Mouse (Mus musculus) cerebral cortex, adult 2 months (tissue): ENCODE measurements around the gene Car15.

Experiments used
- WGBS: fragments of 180-500 bp; shearing (Covaris S2); methylation state at CpG from one replicate; pipeline ENCODE4 v1.1.7; 2018; 5-methylcytosine and 5-hydroxymethylcytosine counted together

The Car15 gene

DNA sequence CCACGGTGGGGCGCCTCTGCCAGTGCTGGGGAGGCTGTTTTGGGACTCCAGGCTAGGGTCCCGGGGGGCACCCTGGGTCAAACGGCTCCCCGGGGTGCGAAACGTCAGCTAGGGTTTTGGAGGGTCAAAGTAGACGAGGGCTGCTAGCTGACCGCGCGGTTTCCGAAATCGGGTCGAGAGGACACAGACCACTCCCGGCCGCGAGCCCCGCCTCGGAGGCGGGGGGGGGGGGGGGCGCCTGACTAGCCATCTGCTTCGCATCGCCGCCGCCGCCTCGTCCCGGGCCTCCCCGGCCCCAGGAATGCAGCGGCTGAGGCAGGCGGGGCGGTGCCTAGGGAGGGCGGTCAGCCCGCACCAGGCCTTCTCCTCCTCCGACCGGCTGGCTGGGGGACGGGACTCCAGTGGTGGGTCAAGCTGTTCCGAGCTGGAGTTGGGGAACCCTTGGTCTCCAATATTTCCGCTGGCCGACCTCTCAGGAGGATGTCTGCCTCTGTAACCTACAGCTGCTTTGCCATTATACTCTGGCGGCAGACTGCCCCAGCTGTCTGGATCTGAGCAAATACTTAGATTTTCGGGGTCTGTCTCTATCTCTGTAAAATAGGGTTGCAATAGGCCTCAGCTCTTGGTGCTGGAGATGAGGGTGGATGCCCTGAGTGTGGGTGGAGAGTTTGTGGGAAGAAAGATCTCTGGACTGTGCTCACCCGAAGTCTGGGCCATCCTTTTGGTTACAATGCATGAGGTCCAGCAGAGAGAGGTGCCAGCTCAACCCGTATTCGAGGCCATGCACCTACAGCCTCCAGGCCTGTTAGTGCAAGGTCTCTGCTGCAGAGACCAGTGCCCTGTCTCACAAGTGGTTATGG is 39.6 kb downstream of the Car15 start:
- 20% methylated on average over 39 of the region's 45 CpGs for WGBS

DNA sequence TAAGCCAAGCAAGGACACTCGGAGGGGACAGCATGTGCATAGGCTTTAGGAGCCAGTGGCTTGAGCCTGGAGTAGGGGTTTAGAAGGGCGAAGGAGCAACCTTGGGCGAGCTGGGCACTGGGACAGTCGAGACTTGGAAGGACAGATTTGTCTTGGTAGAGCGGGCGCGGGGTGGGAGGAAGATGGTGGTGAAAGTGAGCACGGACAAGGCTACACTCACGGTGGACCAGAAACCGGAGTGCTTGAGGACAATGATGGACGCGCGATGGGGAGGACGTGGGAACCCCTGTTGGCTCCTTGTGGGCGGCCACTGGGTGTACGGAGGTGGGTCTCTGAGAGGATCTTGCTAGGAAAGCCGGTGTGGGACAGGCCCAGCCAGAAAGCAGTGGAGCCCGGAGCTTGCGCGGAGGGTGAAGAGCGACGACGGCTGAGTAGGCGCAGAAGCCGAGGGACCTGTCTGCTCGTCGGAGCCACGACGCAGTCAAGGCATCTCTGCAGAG is 40.3 kb downstream of the Car15 start:
- WGBS, result 16% methylated on average over 29 of the region's 29 CpGs

DNA sequence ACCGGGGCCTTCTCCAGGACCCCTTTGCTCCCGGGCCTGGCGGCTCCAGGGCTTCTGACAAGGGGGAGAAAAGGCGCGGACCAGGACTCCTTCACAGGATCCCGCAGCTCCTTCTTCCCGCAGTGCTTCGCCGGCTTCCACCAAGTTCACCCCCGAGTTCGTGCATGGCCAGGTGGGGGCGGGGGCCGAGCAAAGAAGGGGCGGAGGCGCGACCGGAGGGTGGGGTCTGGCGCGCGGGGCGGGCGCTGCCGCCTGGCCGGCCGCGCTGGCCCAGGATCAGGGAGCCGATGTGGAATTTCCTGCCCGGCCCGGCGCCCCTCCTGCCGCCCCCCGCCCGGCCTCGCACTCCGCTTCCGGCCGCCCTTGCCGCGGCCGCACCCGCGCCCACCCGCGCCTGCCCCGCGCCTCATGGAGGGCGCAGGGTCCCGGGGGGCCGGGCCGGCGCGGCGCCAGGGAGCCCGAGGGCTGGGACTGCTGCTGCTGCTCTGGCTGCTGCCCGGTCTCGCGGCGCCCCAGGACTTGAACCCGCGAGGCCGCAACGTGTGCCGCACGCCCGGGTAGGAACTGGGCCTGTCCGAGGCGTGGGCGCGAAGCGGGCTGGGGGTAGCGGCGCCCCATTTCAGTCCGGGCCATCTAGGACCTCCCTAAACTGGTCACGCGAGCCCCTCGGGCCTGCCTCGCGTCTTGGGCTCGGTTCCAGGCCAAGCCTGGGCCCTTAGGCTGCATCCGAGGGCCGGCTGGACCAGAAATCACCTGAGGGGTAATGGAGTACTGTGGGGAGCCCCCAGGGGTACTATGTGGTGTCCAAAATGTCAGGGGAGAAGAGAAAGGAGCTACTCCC is 41.0 kb downstream of the Car15 start, which contains the start of gene Scarf2:
Scarf2 (plus strand) TSS at position 312 of the 841 bp plus-strand sequence.
- WGBS, result 4% methylated on average over 81 of the region's 81 CpGs

DNA sequence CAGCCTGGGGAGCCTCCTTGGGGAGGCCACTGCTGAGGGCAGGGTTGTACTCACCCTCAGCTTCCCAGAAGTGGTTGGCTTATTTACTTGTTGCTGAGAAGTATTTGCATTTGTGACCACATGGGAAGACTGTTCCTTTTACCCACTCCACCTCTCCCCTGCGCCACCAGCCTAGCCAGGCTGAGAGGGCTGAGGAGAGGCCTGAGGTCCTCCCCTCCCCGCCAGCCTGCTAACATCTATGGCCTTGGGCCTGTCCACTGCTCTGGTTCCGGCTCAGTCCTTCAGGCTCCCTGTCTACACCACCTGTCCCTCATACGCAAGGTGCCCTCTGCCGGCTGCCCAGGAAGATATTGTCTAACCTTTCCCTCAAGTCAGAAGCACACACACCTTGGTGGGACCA is 42.5 kb downstream of the Car15 start:
- WGBS, result 86% methylated on average over 5 of the region's 5 CpGs

DNA sequence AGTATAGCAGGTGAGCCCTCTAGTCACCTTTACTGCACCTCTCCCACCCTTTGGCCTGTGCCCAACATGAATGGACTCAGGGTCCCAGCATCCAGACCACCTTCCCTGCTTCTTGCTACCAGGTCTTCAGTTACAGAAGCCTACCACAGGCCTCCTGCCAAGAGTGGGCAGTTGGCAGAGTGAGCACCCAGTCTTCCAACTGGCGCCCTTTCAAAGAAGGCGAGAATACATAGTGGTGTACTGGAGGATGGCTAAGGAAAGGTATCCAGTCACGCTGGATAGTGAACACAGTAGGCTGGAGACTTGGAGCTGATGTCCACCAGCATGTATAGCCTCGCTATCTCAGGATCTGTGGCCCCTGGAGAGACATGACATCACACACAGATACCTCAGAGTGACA is 44.1 kb downstream of the Car15 start:
- WGBS, result 53% methylated on average over 4 of the region's 4 CpGs

DNA sequence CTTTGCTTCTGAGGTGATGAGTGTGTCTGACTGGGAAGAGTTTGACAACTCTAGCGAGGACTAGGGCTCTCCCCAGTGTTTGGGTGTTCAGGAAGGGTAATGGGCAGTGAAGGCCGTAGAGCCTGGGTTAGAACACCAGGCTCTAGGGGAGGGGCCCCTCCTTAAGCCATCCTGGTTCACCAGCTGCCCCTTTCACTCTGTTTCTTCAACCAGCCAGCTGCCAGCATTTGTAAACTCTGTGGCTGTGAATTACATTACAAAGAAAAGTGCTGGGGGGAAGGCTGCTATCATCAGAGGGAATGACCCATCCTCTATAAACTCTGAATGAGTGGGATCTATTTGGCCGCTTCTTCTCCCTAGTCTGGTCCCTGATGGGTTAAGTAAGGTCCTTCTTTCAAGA is 45.4 kb downstream of the Car15 start:
- 86% methylated on average over 3 of the region's 3 CpGs for WGBS

DNA sequence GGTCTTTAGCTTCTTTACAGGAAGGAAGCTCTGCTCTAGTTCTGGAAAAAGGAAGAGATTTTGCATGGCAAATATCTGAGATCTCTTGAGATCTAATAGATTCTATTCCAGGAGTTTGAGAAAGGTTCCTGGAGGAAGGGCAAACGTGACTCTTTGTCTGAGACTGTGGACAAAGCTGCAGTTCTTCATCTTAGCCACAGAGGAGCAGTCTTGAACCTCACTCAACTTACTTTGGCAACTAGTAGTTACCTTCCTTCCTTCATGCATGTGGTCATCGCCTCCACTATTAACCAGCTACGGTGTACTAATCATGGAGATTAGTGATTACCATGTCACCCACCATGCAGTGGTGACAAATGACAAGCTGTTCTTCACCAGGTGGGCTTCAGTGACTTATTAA is 52.8 kb downstream of the Car15 start:
- WGBS, result 72% methylated on average over 3 of the region's 3 CpGs
